Mouse (Mus musculus): ENCODE measurements around the gene Aoah. TPM values are rescaled to one million over a fixed set of nuclear protein-coding genes. Genes with fewer than 3 reads are reported as not detected.

The Aoah gene
- polyA plus RNA-seq, 1 experiment from 2014 or later: 3.2 TPM

DNA sequence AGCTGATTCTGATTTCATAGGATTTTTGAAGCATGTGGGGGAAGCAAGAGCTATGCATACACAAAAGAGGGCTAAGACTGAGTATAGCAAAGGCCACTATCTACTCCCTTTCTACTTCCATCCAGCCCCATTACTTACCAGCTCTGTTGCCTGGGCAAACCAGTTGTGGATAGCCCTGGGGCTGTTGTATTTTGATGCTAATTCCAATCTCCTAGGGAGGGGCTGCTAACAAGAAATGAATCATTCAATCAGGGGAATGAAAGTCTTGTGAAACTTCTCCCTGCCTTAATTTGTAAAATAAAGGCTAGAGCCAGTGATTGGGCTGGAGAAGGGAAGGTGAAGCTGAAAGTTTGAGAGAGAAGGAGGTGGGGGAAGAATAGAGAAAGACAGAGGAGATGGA, 142.1 kb downstream of the Aoah start:
- H3K4me2 ChIP-seq (replicated peaks; ENCODE audit: low read depth): no peak overlapping the region
- H3K4me1 ChIP-seq (replicated peaks; ENCODE audit: control insufficient read depth, insufficient read depth, low read length): no peaks in the 10 kb centered on the region
- no peak for TF ChIP-seq CTCF (IDR thresholded peaks at IDR 0.05; ENCODE audit: low read depth)
- H3K9ac ChIP-seq (ENCODE audit: low read depth, low read length): no peak overlapping the region
- no peaks in the 10 kb centered on the region for H3K27me3 ChIP-seq (replicated peaks; ENCODE audit: control insufficient read depth, insufficient read depth, low read length)
- ATAC-seq: no peak
- H3K27ac ChIP-seq (ENCODE audit: low read depth, low read length): no peak overlapping the region
- no peaks in the 10 kb centered on the region for H3K36me3 ChIP-seq (ENCODE audit: control insufficient read depth, insufficient read depth)
- no peaks in the 10 kb centered on the region for H3K9me3 ChIP-seq (ENCODE audit: control insufficient read depth)
- no peak overlapping the region for H3K4me3 ChIP-seq (ENCODE audit: low read depth, low read length)

DNA sequence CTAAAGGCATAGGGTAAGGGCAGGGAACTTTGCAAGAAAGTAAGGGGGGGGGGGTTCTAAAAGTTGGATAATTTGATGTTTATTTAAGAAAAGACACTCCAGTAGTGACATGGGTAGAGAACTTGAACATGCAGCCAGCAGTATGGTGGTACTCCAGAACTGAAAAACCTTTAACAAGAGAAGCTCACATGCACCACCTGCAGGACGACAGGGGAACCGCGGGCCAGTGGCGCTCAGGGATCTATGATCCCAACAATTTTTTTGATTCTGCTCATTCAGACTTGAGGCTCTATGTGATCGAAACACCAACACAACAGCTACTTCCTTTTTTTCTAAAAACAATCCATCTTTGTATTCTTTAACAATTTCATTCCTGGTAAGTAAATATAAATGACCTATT, 143.5 kb downstream of the Aoah start:
- 23% methylated on average over 5 of the region's 5 CpGs for WGBS
- ATAC-seq: no peak
- Histone ChIP-seq H3K9me3 (ENCODE audit: control insufficient read depth) (no peaks in the 10 kb centered on the region), H3K36me3 (ENCODE audit: control insufficient read depth, insufficient read depth) (no peaks in the 10 kb centered on the region), H3K9ac (ENCODE audit: low read depth, low read length) (no peak overlapping the region), H3K27me3 (replicated peaks; ENCODE audit: control insufficient read depth, insufficient read depth, low read length) (no peaks in the 10 kb centered on the region), H3K4me1 (replicated peaks; ENCODE audit: control insufficient read depth, insufficient read depth, low read length) (no peaks in the 10 kb centered on the region), H3K27ac (ENCODE audit: low read depth, low read length) (no peak overlapping the region), H3K4me3 (ENCODE audit: low read depth, low read length) (no peak overlapping the region), H3K4me2 (replicated peaks; ENCODE audit: low read depth) (no peak overlapping the region)
- peak; percentile 79 for TF ChIP-seq CTCF (IDR thresholded peaks at IDR 0.05; ENCODE audit: low read depth)

DNA sequence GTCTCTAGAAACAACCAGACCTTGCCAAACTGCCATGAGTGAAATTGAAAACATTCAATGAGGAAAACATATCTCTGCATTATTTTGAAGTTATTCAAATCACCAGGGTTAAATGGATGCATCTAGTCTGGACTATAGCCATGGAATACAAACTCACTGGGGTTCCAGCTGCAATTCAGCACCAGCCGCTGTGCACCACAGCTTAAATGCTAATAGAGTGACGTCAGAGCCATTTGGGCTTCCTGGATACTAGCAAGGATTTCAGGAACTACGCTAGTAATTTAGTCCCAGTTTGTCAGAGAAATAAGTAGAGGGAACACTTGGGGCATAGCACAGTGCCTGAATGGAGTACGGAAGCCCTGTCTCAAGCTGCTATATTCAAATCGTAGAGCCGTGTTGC, 145.2 kb downstream of the Aoah start:
- Histone ChIP-seq H3K27ac (ENCODE audit: low read depth, low read length) (no peak overlapping the region), H3K9ac (ENCODE audit: low read depth, low read length) (no peak overlapping the region), H3K36me3 (ENCODE audit: control insufficient read depth, insufficient read depth) (no peaks in the 10 kb centered on the region), H3K9me3 (ENCODE audit: control insufficient read depth) (no peaks in the 10 kb centered on the region), H3K4me1 (replicated peaks; ENCODE audit: control insufficient read depth, insufficient read depth, low read length) (no peaks in the 10 kb centered on the region), H3K4me3 (ENCODE audit: low read depth, low read length) (no peak overlapping the region), H3K27me3 (replicated peaks; ENCODE audit: control insufficient read depth, insufficient read depth, low read length) (no peaks in the 10 kb centered on the region), H3K4me2 (replicated peaks; ENCODE audit: low read depth) (no peak overlapping the region)
- TF ChIP-seq CTCF (IDR thresholded peaks at IDR 0.05; ENCODE audit: low read depth): no peak
- no peak for ATAC-seq
- WGBS: 81% methylated on average over 6 of the region's 6 CpGs

GRCm38 (mm10) chr13:20940389-20940788, 146.5 kb downstream of the Aoah start:
- Histone ChIP-seq H3K9me3 (ENCODE audit: control insufficient read depth) (no peaks in the 10 kb centered on the region), H3K27me3 (replicated peaks; ENCODE audit: control insufficient read depth, insufficient read depth, low read length) (no peaks in the 10 kb centered on the region), H3K9ac (ENCODE audit: low read depth, low read length) (no peak overlapping the region), H3K4me2 (replicated peaks; ENCODE audit: low read depth) (no peak overlapping the region), H3K4me3 (ENCODE audit: low read depth, low read length) (no peak overlapping the region), H3K4me1 (replicated peaks; ENCODE audit: control insufficient read depth, insufficient read depth, low read length) (no peaks in the 10 kb centered on the region), H3K27ac (ENCODE audit: low read depth, low read length) (no peak overlapping the region), H3K36me3 (ENCODE audit: control insufficient read depth, insufficient read depth) (no peaks in the 10 kb centered on the region)
- WGBS: 54% methylated on average over 6 of the region's 6 CpGs
- no peak for ATAC-seq
- TF ChIP-seq CTCF (IDR thresholded peaks at IDR 0.05; ENCODE audit: low read depth): peak; percentile 73

DNA sequence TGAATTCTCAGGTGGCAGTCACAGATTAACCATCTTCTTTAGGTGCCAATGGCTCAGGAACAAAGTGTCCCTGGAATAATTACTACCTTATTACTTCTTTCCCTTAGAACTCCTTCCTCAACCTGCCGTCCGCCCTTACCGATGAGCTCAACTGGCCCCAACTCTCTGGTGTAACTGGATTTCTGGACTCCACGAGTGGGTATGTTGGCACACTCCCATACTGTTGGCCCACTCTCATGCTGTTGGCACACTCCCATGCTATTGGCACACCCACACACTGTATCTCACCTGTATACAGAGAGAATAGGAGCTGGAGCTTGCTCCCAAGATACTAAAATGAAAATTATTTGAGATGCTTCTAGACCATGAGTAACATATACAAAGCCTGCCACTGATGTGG, 147.8 kb downstream of the Aoah start:
- Histone ChIP-seq H3K27me3 (replicated peaks; ENCODE audit: control insufficient read depth, insufficient read depth, low read length) (no peaks in the 10 kb centered on the region), H3K4me1 (replicated peaks; ENCODE audit: control insufficient read depth, insufficient read depth, low read length) (no peaks in the 10 kb centered on the region), H3K4me3 (ENCODE audit: low read depth, low read length) (no peak overlapping the region), H3K4me2 (replicated peaks; ENCODE audit: low read depth) (no peak overlapping the region), H3K9me3 (ENCODE audit: control insufficient read depth) (no peaks in the 10 kb centered on the region), H3K36me3 (ENCODE audit: control insufficient read depth, insufficient read depth) (no peaks in the 10 kb centered on the region), H3K9ac (ENCODE audit: low read depth, low read length) (no peak overlapping the region), H3K27ac (ENCODE audit: low read depth, low read length) (no peak overlapping the region)
- no peak for ATAC-seq
- no peak for TF ChIP-seq CTCF (IDR thresholded peaks at IDR 0.05; ENCODE audit: low read depth)
- WGBS: 92% methylated on average over 4 of the region's 4 CpGs

- Histone ChIP-seq H3K4me1 (replicated peaks; ENCODE audit: control insufficient read depth, insufficient read depth, low read length) (no peaks in the 10 kb centered on the region), H3K4me3 (ENCODE audit: low read depth, low read length) (no peak overlapping the region), H3K4me2 (replicated peaks; ENCODE audit: low read depth) (no peak overlapping the region), H3K27ac (ENCODE audit: low read depth, low read length) (no peak overlapping the region), H3K27me3 (replicated peaks; ENCODE audit: control insufficient read depth, insufficient read depth, low read length) (no peaks in the 10 kb centered on the region), H3K9me3 (ENCODE audit: control insufficient read depth) (no peaks in the 10 kb centered on the region), H3K36me3 (ENCODE audit: control insufficient read depth, insufficient read depth) (no peaks in the 10 kb centered on the region), H3K9ac (ENCODE audit: low read depth, low read length) (no peak overlapping the region)
- 84% methylated on average over 3 of the region's 3 CpGs for WGBS
- ATAC-seq: no peak
- no peak for TF ChIP-seq CTCF (IDR thresholded peaks at IDR 0.05; ENCODE audit: low read depth)
These were observed 169.2 kb downstream of the Aoah start for GRCm38 (mm10) chr13:20963086-20963485.

Measured in intestine, postnatal 0 days (tissue).